Mouse (Mus musculus): ENCODE results near the gene Nufip1. TPM values are rescaled to one million over a fixed set of nuclear protein-coding genes. Genes with fewer than 3 reads are reported as not detected.

Nufip1 gene
- polyA plus RNA-seq, 1 experiment, result 6.4 TPM

- TF ChIP-seq POLR2A (IDR thresholded peaks at IDR 0.05; ENCODE audit: extremely low read depth, insufficient read depth, low read length), result no peak
- TF ChIP-seq CTCF (IDR thresholded peaks at IDR 0.05; ENCODE audit: extremely low read depth, insufficient read depth, low read length), result no peak
- no peak overlapping the region for H3K4me3 ChIP-seq (ENCODE audit: insufficient read depth, low read length)
- H3K4me1 ChIP-seq (ENCODE audit: control insufficient read depth, insufficient read depth, low read length), result peaks cover 1% of the 10 kb centered on the region; the same call in 1 of the 2 replicates
- H3K27ac ChIP-seq (ENCODE audit: insufficient read depth, low read length), result no peak overlapping the region
Measured at GRCm38 (mm10) chr14:76082086-76082636, 28.5 kb upstream of the Nufip1 start.

GRCm38 (mm10) chr14:76084188-76084587 is 26.5 kb upstream of the Nufip1 start:
- TF ChIP-seq CTCF (IDR thresholded peaks at IDR 0.05; ENCODE audit: extremely low read depth, insufficient read depth, low read length) (no peak), POLR2A (IDR thresholded peaks at IDR 0.05; ENCODE audit: extremely low read depth, insufficient read depth, low read length) (no peak)
- peaks cover 1% of the 10 kb centered on the region; the same call in 1 of the 2 replicates for H3K4me1 ChIP-seq (ENCODE audit: control insufficient read depth, insufficient read depth, low read length)
- H3K27ac ChIP-seq (ENCODE audit: insufficient read depth, low read length), result no peak overlapping the region

DNA sequence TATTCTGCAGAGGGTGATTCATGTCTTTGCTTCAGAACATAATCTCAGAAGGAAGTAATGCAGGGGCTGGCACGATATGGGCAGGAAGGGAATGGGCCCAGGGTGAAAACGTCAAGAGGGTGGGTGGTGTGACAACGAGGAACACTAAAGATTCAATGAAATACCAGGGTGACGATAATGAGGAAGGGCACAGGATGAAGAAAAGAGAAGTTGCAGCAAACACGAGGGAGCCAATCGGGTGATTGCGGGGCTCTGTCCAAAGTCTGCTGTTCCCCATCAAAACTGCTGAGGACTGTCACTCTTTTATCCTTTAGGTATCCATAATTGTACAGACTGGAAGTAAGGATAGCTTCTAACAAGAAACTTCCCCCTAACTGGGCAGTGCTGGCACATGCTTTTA is 13.4 kb upstream of the Nufip1 start:
- no peaks in the 10 kb centered on the region for H3K4me1 ChIP-seq (ENCODE audit: control insufficient read depth, insufficient read depth, low read length)
- no peak overlapping the region for H3K4me3 ChIP-seq (ENCODE audit: insufficient read depth, low read length)
- no peak overlapping the region for H3K27ac ChIP-seq (ENCODE audit: insufficient read depth, low read length)
- TF ChIP-seq CTCF (IDR thresholded peaks at IDR 0.05; ENCODE audit: extremely low read depth, insufficient read depth, low read length) (no peak), POLR2A (IDR thresholded peaks at IDR 0.05; ENCODE audit: extremely low read depth, insufficient read depth, low read length) (no peak)

More at GRCm38 (mm10) chr14:76084188-76084587, 26.5 kb upstream of the Nufip1 start:
- no peak overlapping the region for H3K4me3 ChIP-seq (ENCODE audit: insufficient read depth, low read length)

GRCm38 (mm10) chr14:76097815-76098214 is 12.9 kb upstream of the Nufip1 start:
- Histone ChIP-seq H3K4me3 (ENCODE audit: insufficient read depth, low read length) (no peak overlapping the region), H3K4me1 (ENCODE audit: control insufficient read depth, insufficient read depth, low read length) (no peaks in the 10 kb centered on the region), H3K27ac (ENCODE audit: insufficient read depth, low read length) (no peak overlapping the region)
- no peak for TF ChIP-seq CTCF (IDR thresholded peaks at IDR 0.05; ENCODE audit: extremely low read depth, insufficient read depth, low read length)
- no peak for TF ChIP-seq POLR2A (IDR thresholded peaks at IDR 0.05; ENCODE audit: extremely low read depth, insufficient read depth, low read length)

GRCm38 (mm10) chr14:76099543-76099942 is 11.1 kb upstream of the Nufip1 start:
- H3K4me3 ChIP-seq (ENCODE audit: insufficient read depth, low read length), result no peak overlapping the region
- TF ChIP-seq CTCF (IDR thresholded peaks at IDR 0.05; ENCODE audit: extremely low read depth, insufficient read depth, low read length), result no peak
- no peak for TF ChIP-seq POLR2A (IDR thresholded peaks at IDR 0.05; ENCODE audit: extremely low read depth, insufficient read depth, low read length)
- H3K27ac ChIP-seq (ENCODE audit: insufficient read depth, low read length), result no peak overlapping the region
- no peaks in the 10 kb centered on the region for H3K4me1 ChIP-seq (ENCODE audit: control insufficient read depth, insufficient read depth, low read length)

DNA sequence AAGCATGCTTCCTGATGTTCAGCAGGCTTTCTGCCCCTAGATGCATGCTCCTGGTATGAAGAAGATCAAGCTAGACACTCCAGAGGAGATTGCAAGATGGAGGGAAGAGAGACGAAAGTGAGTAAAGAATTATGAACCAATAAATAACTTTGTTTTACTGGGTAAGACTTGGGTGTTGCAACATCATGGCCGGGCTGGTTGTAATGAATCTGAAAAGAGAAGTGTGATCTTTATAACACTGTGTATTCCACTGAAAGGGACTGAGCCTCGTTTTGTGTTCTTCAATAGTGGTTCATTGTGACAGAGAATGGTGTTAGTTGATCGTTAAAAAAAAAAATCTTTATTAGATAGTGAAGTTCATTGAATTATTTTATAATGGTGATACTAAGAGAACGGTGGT is 5.1 kb downstream of the Nufip1 start:
- TF ChIP-seq CTCF (IDR thresholded peaks at IDR 0.05; ENCODE audit: extremely low read depth, insufficient read depth, low read length) (no peak), POLR2A (IDR thresholded peaks at IDR 0.05; ENCODE audit: extremely low read depth, insufficient read depth, low read length) (no peak)
- Histone ChIP-seq H3K4me1 (ENCODE audit: control insufficient read depth, insufficient read depth, low read length) (peaks cover under 1% of the 10 kb centered on the region; the same call in 1 of the 2 replicates), H3K4me3 (ENCODE audit: insufficient read depth, low read length) (no peak overlapping the region), H3K27ac (ENCODE audit: insufficient read depth, low read length) (no peak overlapping the region)

GRCm38 (mm10) chr14:76118963-76119362 is 8.3 kb downstream of the Nufip1 start:
- no peak for TF ChIP-seq CTCF (IDR thresholded peaks at IDR 0.05; ENCODE audit: extremely low read depth, insufficient read depth, low read length)
- TF ChIP-seq POLR2A (IDR thresholded peaks at IDR 0.05; ENCODE audit: extremely low read depth, insufficient read depth, low read length), result no peak
- H3K4me1 ChIP-seq (ENCODE audit: control insufficient read depth, insufficient read depth, low read length), result peaks cover 2% of the 10 kb centered on the region; the same call in 1 of the 2 replicates
- H3K27ac ChIP-seq (ENCODE audit: insufficient read depth, low read length), result no peak overlapping the region
- no peak overlapping the region for H3K4me3 ChIP-seq (ENCODE audit: insufficient read depth, low read length)

DNA sequence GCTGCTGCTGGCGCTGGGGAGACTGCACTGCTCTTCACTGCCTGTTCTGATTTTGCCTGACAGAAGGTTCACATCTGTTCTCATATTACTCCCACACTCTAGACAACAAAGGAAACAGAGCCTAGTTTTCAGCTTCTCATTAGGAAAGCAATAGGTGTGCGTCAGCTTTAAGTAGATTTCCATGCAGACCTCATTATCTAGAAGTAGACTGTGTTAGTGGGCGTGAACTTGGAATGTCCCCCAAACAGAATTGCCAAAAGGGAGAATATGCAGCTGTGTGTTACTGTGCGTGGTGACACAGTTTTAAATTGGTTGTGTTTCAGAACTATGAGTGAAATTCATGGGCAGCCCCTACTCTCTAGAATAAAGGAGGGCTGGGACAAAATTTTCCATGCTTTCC is 9.8 kb downstream of the Nufip1 start:
- TF ChIP-seq POLR2A (IDR thresholded peaks at IDR 0.05; ENCODE audit: extremely low read depth, insufficient read depth, low read length) (no peak), CTCF (IDR thresholded peaks at IDR 0.05; ENCODE audit: extremely low read depth, insufficient read depth, low read length) (no peak)
- no peak overlapping the region for H3K27ac ChIP-seq (ENCODE audit: insufficient read depth, low read length)
- H3K4me1 ChIP-seq (ENCODE audit: control insufficient read depth, insufficient read depth, low read length), result peaks cover 2% of the 10 kb centered on the region; the same call in 1 of the 2 replicates
- no peak overlapping the region for H3K4me3 ChIP-seq (ENCODE audit: insufficient read depth, low read length)

- no peak for TF ChIP-seq POLR2A (IDR thresholded peaks at IDR 0.05; ENCODE audit: extremely low read depth, insufficient read depth, low read length)
- TF ChIP-seq CTCF (IDR thresholded peaks at IDR 0.05; ENCODE audit: extremely low read depth, insufficient read depth, low read length), result peak; percentile 78
- Histone ChIP-seq H3K4me3 (ENCODE audit: insufficient read depth, low read length) (no peak overlapping the region), H3K27ac (ENCODE audit: insufficient read depth, low read length) (no peak overlapping the region), H3K4me1 (ENCODE audit: control insufficient read depth, insufficient read depth, low read length) (peaks cover 2% of the 10 kb centered on the region; the same call in 1 of the 2 replicates)
Measured at GRCm38 (mm10) chr14:76121901-76122662, 11.4 kb downstream of the Nufip1 start.

DNA sequence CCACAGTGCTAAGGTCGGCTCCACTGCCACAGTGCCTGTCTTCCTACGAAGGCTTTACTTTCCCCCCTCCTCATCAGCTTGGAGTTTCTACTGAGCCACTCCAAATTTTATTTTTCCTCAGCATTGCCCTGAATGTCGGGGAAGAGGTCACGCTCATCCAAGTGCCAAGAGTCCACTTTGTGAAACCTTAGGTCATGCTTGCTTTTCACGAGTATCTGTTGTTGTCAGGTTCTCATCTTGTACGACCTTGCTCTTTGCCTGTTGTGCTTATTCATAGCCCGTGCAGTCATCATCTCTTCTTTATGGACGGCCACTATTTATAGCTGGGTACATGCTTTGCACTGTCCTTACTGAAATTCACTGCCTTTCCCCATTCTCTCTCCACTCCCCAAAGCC is 12.0 kb downstream of the Nufip1 start:
- Histone ChIP-seq H3K4me3 (ENCODE audit: insufficient read depth, low read length) (no peak overlapping the region), H3K27ac (ENCODE audit: insufficient read depth, low read length) (no peak overlapping the region), H3K4me1 (ENCODE audit: control insufficient read depth, insufficient read depth, low read length) (peaks cover 2% of the 10 kb centered on the region; the same call in 1 of the 2 replicates)
- TF ChIP-seq CTCF (IDR thresholded peaks at IDR 0.05; ENCODE audit: extremely low read depth, insufficient read depth, low read length) (no peak), POLR2A (IDR thresholded peaks at IDR 0.05; ENCODE audit: extremely low read depth, insufficient read depth, low read length) (no peak)
